Mouse (Mus musculus) adrenal gland, adult 8-10 months (tissue): ENCODE measurements at regions not wholly inside any gene's neighbourhood (a gene's known extent, or its start where the extent isn't known, plus 50 kb on each side); places are given as distances from the start of the nearest gene placed in this dataset.
A peak's percentile ranks its signal among the peaks of the same experiment; 100 is the strongest.

Experiments used
- DNase-seq: peaks from one replicate; pipeline ENCODE4 v3.0.0; 2022

GRCm38 (mm10) chr11:22693984-22694383 is 166.8 kb downstream of the B3gnt2 start:
- DNase-seq = no peak

- DNase-seq = no peak
Measured at GRCm38 (mm10) chr11:22694829-22695228, 165.9 kb downstream of the B3gnt2 start.

- no peak for DNase-seq
Measured at GRCm38 (mm10) chr11:22695237-22695636, 165.5 kb downstream of the B3gnt2 start.

- peak; percentile 32 for DNase-seq
Measured at GRCm38 (mm10) chr11:22698057-22698941, 162.5 kb downstream of the B3gnt2 start.

GRCm38 (mm10) chr11:22706082-22706481 is 154.7 kb downstream of the B3gnt2 start:
- DNase-seq = no peak
